Mouse (Mus musculus): ENCODE results near the gene Tenm4. TPM values are rescaled to one million over a fixed set of nuclear protein-coding genes. Genes with fewer than 3 reads are reported as not detected.

Gene Tenm4
- polyA plus RNA-seq, 1 experiment from 2014 or later: 49.7 TPM

DNA sequence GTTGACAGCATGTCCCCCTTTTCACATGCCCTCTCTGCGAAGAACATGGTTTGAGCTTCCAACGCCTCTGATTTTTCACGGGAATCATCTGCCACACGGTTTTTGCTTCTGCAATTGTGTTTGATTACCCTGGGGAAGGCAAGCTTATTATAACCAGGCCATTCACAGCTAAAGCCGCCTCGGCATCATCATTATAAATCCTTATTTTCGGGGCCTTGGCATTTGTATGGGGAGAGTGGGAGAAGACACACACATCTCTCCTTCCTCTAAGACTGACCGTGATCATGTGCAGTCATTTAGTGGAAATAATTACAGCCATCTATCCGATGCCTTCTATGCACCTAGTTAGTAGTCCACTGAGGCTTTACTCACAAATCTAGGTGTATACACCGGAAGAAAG, 719.9 kb downstream of the Tenm4 start:
- H3K27ac ChIP-seq (replicated peaks): peak overlapping the region; percentile 69
- peak; percentile 56; the same call in 1 of the 2 replicates for ATAC-seq (ENCODE audit: low FRiP score)
- H3K9ac ChIP-seq (replicated peaks): no peak overlapping the region
- H3K4me2 ChIP-seq: no peak overlapping the region
- no peaks in the 10 kb centered on the region for H3K27me3 ChIP-seq (replicated peaks)
- no peaks in the 10 kb centered on the region for H3K9me3 ChIP-seq (replicated peaks)
- peaks cover 23% of the 10 kb centered on the region for H3K4me1 ChIP-seq
- WGBS: 38% methylated on average over 10 of the region's 10 CpGs
- peaks cover 29% of the 10 kb centered on the region for H3K36me3 ChIP-seq
- no peak overlapping the region for H3K4me3 ChIP-seq (replicated peaks)

DNA sequence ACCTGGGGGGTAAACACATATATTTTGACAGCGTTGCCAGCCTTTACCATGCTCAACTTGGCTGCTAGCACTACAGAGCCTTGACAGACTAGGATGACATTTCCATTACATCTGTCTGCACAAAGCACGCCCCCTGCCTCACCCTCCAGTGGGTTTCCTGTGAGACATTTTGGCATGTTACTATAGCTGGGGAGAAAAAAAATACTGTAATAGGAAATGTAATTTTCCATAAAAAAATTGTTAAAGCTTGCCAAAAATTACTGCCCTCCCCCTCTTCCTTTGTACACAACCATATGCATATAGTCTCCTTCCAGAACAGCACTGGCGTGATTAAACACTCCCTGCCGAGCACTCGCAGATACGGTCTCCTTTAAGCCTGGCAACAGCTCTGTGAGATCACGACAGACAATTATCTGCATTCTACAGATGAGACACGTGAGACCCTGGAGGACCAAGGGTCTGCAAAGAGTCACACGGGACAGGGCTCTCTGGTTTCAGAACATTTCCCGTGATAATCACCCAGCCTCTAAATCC, 728.1 kb downstream of the Tenm4 start:
- WGBS: 26% methylated on average over 10 of the region's 10 CpGs
- H3K4me1 ChIP-seq: peaks cover 12% of the 10 kb centered on the region
- no peaks in the 10 kb centered on the region for H3K27me3 ChIP-seq (replicated peaks)
- H3K4me2 ChIP-seq: no peak overlapping the region
- H3K9me3 ChIP-seq (replicated peaks): no peaks in the 10 kb centered on the region
- H3K4me3 ChIP-seq (replicated peaks): no peak overlapping the region
- H3K36me3 ChIP-seq: peaks cover 25% of the 10 kb centered on the region
- H3K27ac ChIP-seq (replicated peaks): peak overlapping the region; percentile 54
- 0 out of 2 replicates have a peak, but pooled peaks have one; percentile 58 for ATAC-seq (ENCODE audit: low FRiP score)
- H3K9ac ChIP-seq (replicated peaks): no peak overlapping the region

DNA sequence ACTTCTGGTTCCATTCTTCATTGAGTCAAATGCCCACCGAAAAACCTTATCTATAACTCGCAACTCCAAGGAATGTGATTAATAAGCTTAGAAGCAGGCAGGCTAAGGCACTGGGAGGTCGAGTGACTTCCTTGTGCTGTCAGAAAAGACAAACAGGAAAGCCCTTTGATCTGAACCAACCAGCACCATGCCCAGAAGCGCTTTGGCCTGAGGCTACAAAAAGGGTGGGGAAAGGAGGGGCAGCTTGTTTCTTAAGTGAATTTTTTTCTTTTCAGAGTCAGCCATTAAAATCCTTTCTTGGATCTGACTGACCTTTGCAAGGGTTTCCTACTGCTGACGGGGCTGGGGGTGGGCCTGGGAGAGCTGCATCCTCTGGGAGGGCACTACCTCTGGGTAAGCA, 731.1 kb downstream of the Tenm4 start:
- no peaks in the 10 kb centered on the region for H3K9me3 ChIP-seq (replicated peaks)
- no peaks in the 10 kb centered on the region for H3K27me3 ChIP-seq (replicated peaks)
- ATAC-seq (ENCODE audit: low FRiP score): no peak
- H3K4me3 ChIP-seq (replicated peaks): no peak overlapping the region
- no peak overlapping the region for H3K27ac ChIP-seq (replicated peaks)
- peaks cover 12% of the 10 kb centered on the region for H3K4me1 ChIP-seq
- H3K36me3 ChIP-seq: peaks cover 10% of the 10 kb centered on the region
- no peak overlapping the region for H3K9ac ChIP-seq (replicated peaks)
- 67% methylated on average over 5 of the region's 5 CpGs for WGBS
- no peak overlapping the region for H3K4me2 ChIP-seq

GRCm38 (mm10) chr7:96903088-96903985, 732.3 kb downstream of the Tenm4 start:
- Histone ChIP-seq H3K27ac (replicated peaks) (no peak overlapping the region), H3K4me3 (replicated peaks) (no peak overlapping the region), H3K27me3 (replicated peaks) (no peaks in the 10 kb centered on the region), H3K9ac (replicated peaks) (no peak overlapping the region), H3K9me3 (replicated peaks) (no peaks in the 10 kb centered on the region), H3K4me2 (no peak overlapping the region), H3K4me1 (peaks cover 21% of the 10 kb centered on the region), H3K36me3 (peaks cover 10% of the 10 kb centered on the region)
- WGBS: 63% methylated on average over 17 of the region's 17 CpGs
- no peak for ATAC-seq (ENCODE audit: low FRiP score)

DNA sequence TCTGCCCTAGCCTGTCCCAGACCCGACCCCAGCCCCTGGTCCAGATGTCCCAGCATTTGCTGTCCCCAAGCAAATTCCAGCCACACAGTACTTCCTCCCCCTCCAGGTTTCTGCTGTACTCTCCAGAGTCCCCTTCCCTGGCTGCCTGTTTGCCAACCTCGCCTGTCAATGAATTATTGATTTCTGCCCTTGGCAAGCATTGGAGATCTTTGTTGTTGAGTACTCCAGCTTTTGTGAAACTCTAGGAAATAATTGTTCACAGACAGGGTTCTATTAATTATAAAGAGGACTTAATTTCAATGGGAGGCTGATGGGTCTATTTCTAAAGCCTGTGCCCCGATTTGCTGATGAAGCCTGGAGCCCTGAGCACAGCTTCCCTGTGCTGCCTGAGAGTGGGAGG, 733.4 kb downstream of the Tenm4 start:
- Histone ChIP-seq H3K9me3 (replicated peaks) (no peaks in the 10 kb centered on the region), H3K4me1 (peaks cover 14% of the 10 kb centered on the region), H3K27me3 (replicated peaks) (no peaks in the 10 kb centered on the region), H3K4me3 (replicated peaks) (no peak overlapping the region), H3K4me2 (no peak overlapping the region), H3K27ac (replicated peaks) (no peak overlapping the region), H3K9ac (replicated peaks) (no peak overlapping the region), H3K36me3 (peaks cover 10% of the 10 kb centered on the region)
- ATAC-seq (ENCODE audit: low FRiP score): no peak
- WGBS: 22% methylated on average over 3 of the region's 3 CpGs

DNA sequence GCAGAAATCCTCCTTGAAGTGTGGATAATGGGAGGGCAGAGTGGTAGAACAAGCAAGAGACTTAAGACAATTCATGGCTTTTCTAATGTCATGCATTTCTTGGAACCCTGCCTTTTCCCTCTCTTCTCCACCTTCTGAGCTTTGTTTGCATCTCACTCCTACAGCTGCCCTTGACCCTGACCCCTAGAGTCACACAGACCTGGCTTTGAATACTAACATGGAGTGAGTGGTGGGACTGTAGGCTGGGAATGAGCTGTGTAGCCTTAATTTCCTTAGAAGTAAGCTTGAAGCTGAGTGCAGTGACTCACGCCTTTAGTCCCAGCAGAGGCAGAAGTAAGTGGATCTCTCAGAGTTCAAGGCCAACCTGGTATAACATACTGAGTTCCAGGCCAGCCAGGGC, 733.9 kb downstream of the Tenm4 start:
- no peaks in the 10 kb centered on the region for H3K9me3 ChIP-seq (replicated peaks)
- no peak overlapping the region for H3K4me2 ChIP-seq
- H3K27me3 ChIP-seq (replicated peaks): no peaks in the 10 kb centered on the region
- 89% methylated on average over 1 of the region's 1 CpGs for WGBS
- peaks cover 10% of the 10 kb centered on the region for H3K36me3 ChIP-seq
- H3K4me1 ChIP-seq: peaks cover 10% of the 10 kb centered on the region
- no peak for ATAC-seq (ENCODE audit: low FRiP score)
- H3K9ac ChIP-seq (replicated peaks): no peak overlapping the region
- no peak overlapping the region for H3K4me3 ChIP-seq (replicated peaks)
- H3K27ac ChIP-seq (replicated peaks): no peak overlapping the region

GRCm38 (mm10) chr7:96905422-96905821, 734.4 kb downstream of the Tenm4 start:
- Histone ChIP-seq H3K4me3 (replicated peaks) (no peak overlapping the region), H3K27me3 (replicated peaks) (no peaks in the 10 kb centered on the region), H3K4me1 (peaks cover 10% of the 10 kb centered on the region), H3K27ac (replicated peaks) (no peak overlapping the region), H3K4me2 (no peak overlapping the region), H3K36me3 (peaks cover 10% of the 10 kb centered on the region), H3K9ac (replicated peaks) (no peak overlapping the region), H3K9me3 (replicated peaks) (no peaks in the 10 kb centered on the region)
- 49% methylated on average over 3 of the region's 3 CpGs for WGBS
- ATAC-seq (ENCODE audit: low FRiP score): no peak

- H3K9ac ChIP-seq (replicated peaks): no peak overlapping the region
- whole genome bisulfite sequencing: 77% methylated on average over 20 of the region's 20 CpGs
- H3K4me2 ChIP-seq: no peak overlapping the region
- H3K4me1 ChIP-seq: peaks cover 10% of the 10 kb centered on the region
- ATAC-seq (ENCODE audit: low FRiP score): no peak
- peaks cover 10% of the 10 kb centered on the region for H3K36me3 ChIP-seq
- H3K27me3 ChIP-seq (replicated peaks): no peaks in the 10 kb centered on the region
- H3K9me3 ChIP-seq (replicated peaks): no peaks in the 10 kb centered on the region
- H3K27ac ChIP-seq (replicated peaks): no peak overlapping the region
- no peak overlapping the region for H3K4me3 ChIP-seq (replicated peaks)
Observed at GRCm38 (mm10) chr7:96906216-96906615, 735.2 kb downstream of the Tenm4 start.

GRCm38 (mm10) chr7:96907971-96908680, 737.1 kb downstream of the Tenm4 start:
- H3K9me3 ChIP-seq (replicated peaks): no peaks in the 10 kb centered on the region
- no peak; the same call in 1 of the 2 replicates for ATAC-seq (ENCODE audit: low FRiP score)
- H3K9ac ChIP-seq (replicated peaks): no peak overlapping the region
- 0 out of 2 replicates have a peak overlapping the region, but pooled peaks have one; percentile 52 for H3K27ac ChIP-seq (replicated peaks)
- peaks cover 10% of the 10 kb centered on the region for H3K4me1 ChIP-seq
- 44% methylated on average over 16 of the region's 16 CpGs for WGBS
- H3K4me3 ChIP-seq (replicated peaks): no peak overlapping the region
- no peak overlapping the region for H3K4me2 ChIP-seq
- peaks cover 10% of the 10 kb centered on the region for H3K36me3 ChIP-seq
- 0 out of 2 replicates have a peak, but pooled peaks cover 3% of the 10 kb centered on the region for H3K27me3 ChIP-seq (replicated peaks)

DNA sequence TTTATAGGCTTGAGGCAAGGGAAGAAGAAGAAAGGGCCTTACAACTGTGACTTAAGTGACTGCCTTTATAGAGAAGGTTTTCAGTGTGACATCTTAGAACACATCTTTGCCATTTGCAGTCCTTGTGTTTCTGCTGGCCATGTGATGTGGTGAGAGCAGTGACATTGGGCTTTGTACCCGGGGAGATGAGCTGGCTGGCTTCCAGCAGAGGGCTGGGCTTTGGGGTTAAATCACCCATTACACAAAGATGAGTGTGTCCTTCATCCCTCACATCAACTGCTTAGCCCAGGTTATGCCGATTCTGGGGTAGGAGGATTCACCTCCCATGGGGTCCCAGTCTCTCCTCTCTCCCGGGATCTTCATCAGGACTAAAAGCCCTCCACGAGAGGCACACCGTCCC, 738.8 kb downstream of the Tenm4 start:
- Histone ChIP-seq H3K4me3 (replicated peaks) (no peak overlapping the region), H3K27me3 (replicated peaks) (0 out of 2 replicates have a peak, but pooled peaks cover 3% of the 10 kb centered on the region), H3K4me1 (peaks cover 12% of the 10 kb centered on the region), H3K27ac (replicated peaks) (no peak overlapping the region), H3K4me2 (no peak overlapping the region), H3K36me3 (peaks cover 10% of the 10 kb centered on the region), H3K9me3 (replicated peaks) (no peaks in the 10 kb centered on the region), H3K9ac (replicated peaks) (no peak overlapping the region)
- WGBS: 69% methylated on average over 5 of the region's 5 CpGs
- ATAC-seq (ENCODE audit: low FRiP score): no peak

GRCm38 (mm10) chr7:96910310-96910960, 739.4 kb downstream of the Tenm4 start:
- Histone ChIP-seq H3K9me3 (replicated peaks) (no peaks in the 10 kb centered on the region), H3K9ac (replicated peaks) (no peak overlapping the region), H3K27ac (replicated peaks) (no peak overlapping the region), H3K4me3 (replicated peaks) (no peak overlapping the region), H3K27me3 (replicated peaks) (0 out of 2 replicates have a peak, but pooled peaks cover 3% of the 10 kb centered on the region), H3K4me2 (no peak overlapping the region), H3K4me1 (peaks cover 12% of the 10 kb centered on the region), H3K36me3 (peaks cover 10% of the 10 kb centered on the region)
- no peak for ATAC-seq (ENCODE audit: low FRiP score)
- WGBS: 72% methylated on average over 12 of the region's 12 CpGs

Data from neural tube, embryonic 15.5 days (tissue).